13 mouse cellular contexts compared by ENCODE assay signal in genomic region chr17:51414304-51414703, GRCm38 (mm10).
"Had no signal": no experiment of that assay in that cellular context is flagged by ENCODE, and none has a peak within 500 bp of the region (broad histone marks: within the 10 kb centered on the region; RNA-seq: fewer than 3 reads in every experiment).

No protein-coding gene starts in this region.

- H3K4me3 ChIP-seq: limb, embryonic 10.5 days; liver, embryonic 15.5 days; midbrain, embryonic 10.5 days; neural tube, embryonic 13.5 days had no signal

- DNase-seq: kidney, adult 8-10 months; kidney, postnatal 36 days; lung, adult 2 months; lung, postnatal 36 days; midbrain, embryonic 14.5 days; right cerebral cortex, adult 18-20 months; right cerebral cortex, postnatal 25 days; thymus, postnatal 4 days had no signal

- H3K27me3 ChIP-seq: liver, embryonic 15.5 days; neural tube, embryonic 13.5 days had no signal

- H3K4me2 ChIP-seq: liver, embryonic 11.5 days; liver, embryonic 15.5 days; neural tube, embryonic 13.5 days had no signal

- H3K36me3 ChIP-seq: limb, embryonic 10.5 days; liver, embryonic 15.5 days; midbrain, embryonic 10.5 days; neural tube, embryonic 13.5 days had no signal
